Mouse (Mus musculus): ENCODE measurements around the gene Sez6l2.
"Not testable (repeated sequence)": the region's sequence is repeated elsewhere in the genome, so short reads cannot be mapped to it uniquely, and the experiment has no call there.

Sez6l2 gene

GRCm38 (mm10) chr7:126949793-126950646, at the start of gene Sez6l2:
Sez6l2 (plus strand) TSS chr7:126950563.
- DNase-seq = peak; percentile 90 to 91

GRCm38 (mm10) chr7:126905590-126905989, 44.8 kb upstream of the Sez6l2 start:
- DNase-seq = no peak

GRCm38 (mm10) chr7:126914844-126915243, 35.5 kb upstream of the Sez6l2 start:
- no peak for DNase-seq

GRCm38 (mm10) chr7:126918356-126918755, 32.0 kb upstream of the Sez6l2 start:
- not testable (repeated sequence) for DNase-seq

GRCm38 (mm10) chr7:126919973-126920372, 30.4 kb upstream of the Sez6l2 start:
- DNase-seq = no peak

- DNase-seq = no peak
Measured at GRCm38 (mm10) chr7:126921563-126921962, 28.8 kb upstream of the Sez6l2 start.

- no peak for DNase-seq
Measured at GRCm38 (mm10) chr7:126922624-126923060, 27.7 kb upstream of the Sez6l2 start, which contains the start of gene Tmem219. Tmem219 (minus strand) TSS chr7:126922917.

GRCm38 (mm10) chr7:126923999-126924398, 26.4 kb upstream of the Sez6l2 start:
- no peak for DNase-seq

GRCm38 (mm10) chr7:126926299-126926698, 24.1 kb upstream of the Sez6l2 start:
- no peak for DNase-seq

- peak; percentile 90 to 93 for DNase-seq
Measured at GRCm38 (mm10) chr7:126928384-126929037, 21.9 kb upstream of the Sez6l2 start, which contains the start of gene Kctd13. Kctd13 (plus strand) TSS chr7:126928879.

GRCm38 (mm10) chr7:126929046-126929445, 21.3 kb upstream of the Sez6l2 start:
- no peak for DNase-seq

GRCm38 (mm10) chr7:126932652-126933051, 17.7 kb upstream of the Sez6l2 start:
- no peak for DNase-seq

- no peak for DNase-seq
Measured at GRCm38 (mm10) chr7:126941171-126941570, 9.2 kb upstream of the Sez6l2 start.

- DNase-seq = no peak
Measured at GRCm38 (mm10) chr7:126941801-126942200, 8.6 kb upstream of the Sez6l2 start.

GRCm38 (mm10) chr7:126946530-126946929, 3.8 kb upstream of the Sez6l2 start:
- DNase-seq = peak in 1 of 2 experiments; percentile 62

- DNase-seq = no peak
Measured at GRCm38 (mm10) chr7:126948626-126949025, 1.7 kb upstream of the Sez6l2 start.

GRCm38 (mm10) chr7:126949403-126949792, 965 bp upstream of the Sez6l2 start, which contains the start of gene Asphd1:
Asphd1 (minus strand) TSS chr7:126949582.
- no peak for DNase-seq

- peak; percentile 45 to 55 for DNase-seq
Measured at GRCm38 (mm10) chr7:126950647-126951615, 568 bp downstream of the Sez6l2 start.

- DNase-seq = peak in 1 of 2 experiments; percentile 38
Measured at GRCm38 (mm10) chr7:126951741-126952140, 1.4 kb downstream of the Sez6l2 start.

- no peak for DNase-seq
Measured at GRCm38 (mm10) chr7:126952646-126953045, 2.3 kb downstream of the Sez6l2 start.

GRCm38 (mm10) chr7:126955125-126955524, 4.8 kb downstream of the Sez6l2 start:
- no peak for DNase-seq

GRCm38 (mm10) chr7:126959780-126960179, 9.4 kb downstream of the Sez6l2 start:
- no peak for DNase-seq
